Mouse (Mus musculus): ENCODE data around the gene Cxcl2. TPM values are rescaled to one million over a fixed set of nuclear protein-coding genes. Genes with fewer than 3 reads are reported as not detected.

The Cxcl2 gene
- 4.7 TPM for total RNA-seq (2023)

DNA sequence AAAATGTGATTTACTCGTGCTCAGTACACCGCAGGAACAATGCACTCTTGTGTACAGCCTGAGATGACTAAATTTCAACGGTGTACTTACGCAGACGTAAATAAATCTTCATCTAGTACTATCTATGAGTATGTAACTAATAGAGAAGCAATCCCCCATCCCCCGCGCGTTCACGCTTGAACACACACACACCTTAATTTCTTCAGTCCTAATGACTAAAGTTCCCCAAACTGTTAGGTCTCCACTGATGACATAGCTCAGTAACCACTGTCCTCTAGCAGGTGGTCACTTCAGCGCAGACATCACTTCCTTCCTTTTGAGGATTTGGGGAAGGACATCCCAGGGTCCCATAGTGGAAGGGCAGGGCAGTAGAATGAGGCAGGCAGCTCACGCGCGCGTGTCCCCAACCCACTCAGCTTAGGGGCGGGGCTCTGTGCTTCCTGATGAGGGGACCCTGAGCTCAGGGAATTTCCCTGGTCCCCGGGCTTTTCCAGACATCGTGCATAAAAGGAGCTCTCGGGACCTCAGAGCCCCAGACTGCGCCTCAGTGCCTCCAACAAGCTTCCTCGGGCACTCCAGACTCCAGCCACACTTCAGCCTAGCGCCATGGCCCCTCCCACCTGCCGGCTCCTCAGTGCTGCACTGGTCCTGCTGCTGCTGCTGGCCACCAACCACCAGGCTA is at the start of gene Cxcl2:
Gene Cxcl2 (plus strand): TSS at position 533 of the 682 bp plus-strand sequence.

DNA sequence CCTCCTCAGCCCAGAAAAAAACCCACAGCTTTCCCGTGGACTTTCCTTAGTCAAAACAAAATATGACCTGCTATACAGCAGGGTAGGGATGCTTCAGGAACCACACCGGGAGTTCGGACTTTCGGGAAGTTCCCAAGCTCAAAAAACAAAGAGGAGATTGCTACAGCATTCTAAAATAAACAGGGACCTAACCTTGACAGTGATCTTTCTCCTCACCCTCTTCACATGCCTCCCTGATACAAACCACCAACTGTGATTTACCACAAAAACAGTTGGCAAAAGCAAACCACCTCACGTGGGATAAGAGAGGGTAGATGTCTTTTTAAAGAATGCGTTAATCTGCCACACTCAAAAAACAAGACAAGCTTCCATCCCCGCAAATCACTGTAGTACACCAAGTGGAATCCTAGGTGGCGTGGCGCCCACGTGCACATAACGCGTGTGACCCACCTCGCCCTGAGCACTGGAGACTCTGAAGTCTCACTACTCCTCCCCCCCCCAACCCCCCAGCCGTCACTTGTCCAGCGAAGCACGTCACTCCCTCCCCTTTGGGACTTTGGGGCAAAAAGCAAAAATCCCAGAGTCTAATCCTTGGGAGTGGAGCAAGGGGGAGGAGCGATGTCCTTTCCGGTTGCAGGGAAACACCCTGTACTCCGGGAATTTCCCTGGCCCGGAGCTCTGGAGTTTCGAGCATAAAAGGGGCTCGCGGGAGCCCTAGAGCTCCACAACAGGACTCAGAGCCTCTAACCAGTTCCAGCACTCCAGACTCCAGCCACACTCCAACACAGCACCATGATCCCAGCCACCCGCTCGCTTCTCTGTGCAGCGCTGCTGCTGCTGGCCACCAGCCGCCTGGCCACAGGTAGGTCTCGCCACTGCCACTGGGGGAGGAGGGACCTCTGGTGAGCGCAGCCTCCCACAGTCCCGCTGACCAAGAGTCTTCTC is 12.9 kb upstream of the Cxcl2 start, which contains the start of gene Cxcl1:
Gene Cxcl1 (plus strand): TSS at position 723 of the 945 bp plus-strand sequence.

DNA sequence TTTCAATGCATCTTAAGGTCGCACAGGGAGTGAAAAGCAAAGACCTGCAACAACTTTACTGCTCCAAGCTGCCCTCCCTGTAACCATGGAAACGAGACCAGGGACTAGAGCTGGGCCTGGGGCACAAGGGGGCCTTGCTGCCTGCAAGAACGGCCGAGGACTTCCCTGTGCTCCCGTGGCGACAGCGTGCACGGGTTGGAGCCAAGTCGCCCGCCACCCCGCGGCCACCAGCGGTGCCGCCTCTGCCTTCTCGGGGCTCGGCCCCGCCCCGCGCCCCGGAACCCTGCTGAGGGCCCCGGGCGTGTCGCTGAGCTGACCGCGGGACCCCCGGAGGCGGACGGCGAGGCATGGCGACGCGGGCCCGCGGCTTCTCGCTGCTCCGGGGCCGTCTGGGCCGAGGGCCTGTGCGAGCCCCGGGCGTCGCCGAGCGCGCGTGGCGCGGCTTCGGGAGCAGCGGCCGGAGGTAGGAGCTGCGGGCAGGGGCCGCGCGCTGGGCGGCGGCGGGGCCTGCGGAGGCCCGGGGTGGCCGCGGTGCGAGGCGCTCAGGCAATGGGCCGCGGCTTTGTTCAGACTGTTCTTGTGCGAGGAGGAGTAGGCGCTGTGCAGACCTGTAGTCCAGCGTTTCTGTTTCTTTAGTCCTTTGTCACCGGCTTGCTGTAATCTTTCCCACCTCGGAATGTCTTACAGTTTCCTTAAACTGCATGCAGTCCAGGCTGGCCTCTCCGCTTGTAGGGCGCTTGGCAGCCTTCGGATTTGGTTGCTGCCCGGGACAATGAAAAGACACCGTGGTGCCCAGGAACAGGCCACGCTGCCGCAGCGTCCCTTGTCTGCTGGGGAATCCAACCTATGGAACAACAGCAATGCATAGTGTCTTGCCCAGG is 27.5 kb downstream of the Cxcl2 start, which contains the start of gene Mthfd2l:
Gene Mthfd2l (plus strand): TSS at position 147 of the 881 bp plus-strand sequence.

Other genes with a start within 250 kb of the Cxcl2 start
- not detected for gene Cxcl5, start 144.5 kb upstream of the Cxcl2 start, total RNA-seq (2023)
- gene Ppbp, start 135.4 kb upstream of the Cxcl2 start, total RNA-seq (2023), result 1.3 TPM
- not detected for gene Pf4, start 131.4 kb upstream of the Cxcl2 start, total RNA-seq (2023)
- gene Cxcl3, start 117.8 kb upstream of the Cxcl2 start, total RNA-seq (2023), result not detected
- not detected for gene Cxcl15, start 109.3 kb upstream of the Cxcl2 start, total RNA-seq (2023)
- gene Cxcl1, start 12.6 kb upstream of the Cxcl2 start, total RNA-seq (2023), result not detected
- gene Mthfd2l, start 27.2 kb downstream of the Cxcl2 start, total RNA-seq (2023), result 3.9 TPM
- not detected for gene Epgn, start 123.6 kb downstream of the Cxcl2 start, total RNA-seq (2023)
- not detected for gene Ereg, start 170.8 kb downstream of the Cxcl2 start, total RNA-seq (2023)
- 0.43 TPM for gene Areg, start 235.7 kb downstream of the Cxcl2 start, total RNA-seq (2023)